Mouse (Mus musculus): ENCODE measurements at regions not wholly inside any gene's neighbourhood (a gene's known extent, or its start where the extent isn't known, plus 50 kb on each side); places are given as distances from the start of the nearest gene placed in this dataset.

DNA sequence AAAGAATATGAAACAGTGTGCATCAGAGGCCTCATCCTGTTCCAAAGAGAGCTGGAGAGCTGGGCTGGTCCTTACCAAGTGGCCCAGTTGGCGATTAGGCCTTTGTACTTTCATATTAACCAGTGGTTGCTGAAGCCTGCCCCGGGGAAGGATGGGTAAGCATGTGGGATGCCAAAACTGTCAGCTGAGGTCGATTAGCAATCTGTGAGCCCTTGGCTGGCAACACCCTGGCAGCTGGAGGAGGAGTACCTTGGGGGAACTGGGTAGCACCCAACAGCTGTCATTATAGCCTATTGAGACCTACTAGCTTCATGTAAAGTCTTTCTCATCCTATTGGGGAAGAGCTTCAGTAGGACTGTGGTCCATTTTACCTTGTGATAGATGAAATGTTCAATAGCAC lies 277.2 kb upstream of the 4930583I09Rik start:
- TF ChIP-seq CTCF (IDR thresholded peaks at IDR 0.05; ENCODE audit: control insufficient read depth, insufficient read depth, insufficient replicate concordance, low read depth, low read length) (no peak), POLR2A (IDR thresholded peaks at IDR 0.05; ENCODE audit: control insufficient read depth, low read depth, low read length) (no peak)
